Mouse (Mus musculus): ENCODE measurements around the gene Hid1. TPM values are rescaled to one million over a fixed set of nuclear protein-coding genes. Genes with fewer than 3 reads are reported as not detected.

The Hid1 gene
- 7.6 TPM for polyA plus RNA-seq (2017; shearing (Covaris generic))

DNA sequence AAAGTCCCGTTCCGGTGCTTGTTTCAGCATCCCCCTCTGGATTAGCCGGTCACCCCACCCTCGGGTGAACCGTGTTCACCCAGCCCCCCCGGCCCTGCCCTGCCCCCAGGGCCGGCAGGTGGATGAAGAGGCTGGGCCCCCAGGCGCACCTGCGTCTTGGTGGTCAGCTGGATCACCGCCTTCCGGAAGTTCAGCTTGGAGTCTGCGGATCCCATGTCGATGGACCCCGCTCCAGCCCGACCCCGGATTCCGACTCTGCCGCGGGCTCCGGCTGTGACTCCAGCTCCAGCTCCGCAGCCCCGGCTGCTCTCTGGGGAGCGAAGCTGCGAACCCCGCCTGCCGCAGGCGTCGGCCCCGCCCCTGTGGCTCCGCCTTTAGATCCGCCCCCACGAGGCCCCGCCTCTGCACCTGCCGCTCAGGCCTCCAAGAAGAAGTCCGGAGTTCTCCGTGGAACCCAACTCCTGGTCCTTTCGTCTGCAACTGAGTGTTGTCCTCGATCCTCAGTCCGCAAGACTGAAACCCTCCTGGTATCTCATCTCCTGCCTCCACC is at the start of gene Hid1:
Gene Hid1, minus strand, starts transcription at position 362 of the 550 bp plus-strand sequence.

DNA sequence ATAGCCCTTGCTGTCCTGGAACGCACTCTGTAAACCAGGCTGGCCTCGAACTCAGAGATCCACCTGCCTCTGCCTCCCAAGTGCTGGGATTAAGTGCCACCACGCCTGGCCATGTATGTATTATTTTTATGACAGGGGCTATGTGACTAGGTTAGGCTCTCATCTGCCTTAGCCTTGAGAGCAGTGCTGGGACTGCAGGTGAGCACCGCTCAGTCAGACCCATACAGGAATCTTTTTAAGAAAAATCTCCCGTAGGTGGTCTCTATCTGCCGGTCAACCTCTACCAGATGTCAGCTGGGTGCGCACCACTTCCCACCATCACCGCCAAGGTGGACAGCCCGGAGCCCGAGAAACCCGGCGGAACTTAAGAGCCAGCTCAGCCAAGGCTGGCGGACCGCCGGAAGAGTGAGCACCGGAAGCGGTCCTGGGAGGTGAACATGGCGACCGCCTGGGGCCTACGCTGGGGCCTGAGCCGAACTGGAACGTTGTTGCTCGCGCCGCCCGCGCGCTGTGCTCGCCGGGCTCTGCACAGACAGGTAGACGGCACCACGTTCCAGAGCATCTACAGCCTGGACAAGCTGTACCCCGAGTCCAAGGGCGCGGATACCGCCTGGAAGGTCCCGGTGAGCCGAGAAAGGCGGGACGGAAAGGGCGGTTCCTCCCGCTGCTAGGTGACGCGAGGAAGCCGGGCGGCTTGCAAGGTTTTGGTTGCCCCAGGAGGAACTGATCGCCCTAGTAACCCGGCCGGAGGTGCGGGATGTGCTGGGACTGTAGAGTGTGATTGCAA is 36.0 kb upstream of the Hid1 start, which contains the start of gene Mrpl58:
Gene Mrpl58, plus strand, starts transcription at position 415 of the 787 bp plus-strand sequence.

DNA sequence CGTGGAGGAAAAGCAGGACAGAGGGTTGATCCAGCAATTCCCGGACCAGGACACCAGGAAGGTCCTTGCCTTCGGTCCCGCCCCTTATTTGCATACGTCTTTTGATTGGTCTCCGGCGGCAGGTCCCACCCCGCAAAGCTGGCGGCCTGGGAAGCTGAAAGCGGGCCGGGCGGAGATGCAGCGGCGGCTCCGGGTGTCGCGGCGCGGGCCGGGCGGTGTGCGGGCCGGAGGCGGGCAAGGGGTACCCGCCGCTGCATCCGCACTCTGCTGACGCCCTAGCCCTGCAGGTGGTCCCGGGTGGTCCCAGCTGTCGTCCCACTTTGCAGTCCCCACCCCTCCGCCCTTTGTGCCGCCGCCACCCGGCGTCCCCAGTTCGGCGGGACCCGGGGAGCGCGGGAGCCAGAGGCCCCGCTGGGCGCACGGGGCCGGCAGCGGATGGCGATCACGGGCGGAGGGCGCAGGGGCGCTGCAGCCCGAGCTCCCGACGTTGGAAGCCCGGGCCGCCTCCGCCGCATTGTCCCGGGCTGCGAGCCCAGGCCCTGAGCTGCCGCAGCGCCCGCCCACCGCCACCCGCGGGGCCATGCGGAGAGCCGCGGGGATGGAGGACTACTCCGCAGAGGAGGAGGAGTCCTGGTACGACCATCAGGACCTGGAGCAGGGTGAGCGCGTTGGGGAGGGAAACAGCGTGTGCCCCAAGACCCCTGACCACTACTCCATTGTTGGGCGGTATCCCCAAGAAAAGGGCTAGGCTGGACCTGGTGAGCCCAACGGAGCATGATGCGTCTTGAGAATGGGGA is 14.4 kb upstream of the Hid1 start, which contains the start of gene Cdr2l:
Gene Cdr2l, plus strand, starts transcription at position 174 of the 797 bp plus-strand sequence.

DNA sequence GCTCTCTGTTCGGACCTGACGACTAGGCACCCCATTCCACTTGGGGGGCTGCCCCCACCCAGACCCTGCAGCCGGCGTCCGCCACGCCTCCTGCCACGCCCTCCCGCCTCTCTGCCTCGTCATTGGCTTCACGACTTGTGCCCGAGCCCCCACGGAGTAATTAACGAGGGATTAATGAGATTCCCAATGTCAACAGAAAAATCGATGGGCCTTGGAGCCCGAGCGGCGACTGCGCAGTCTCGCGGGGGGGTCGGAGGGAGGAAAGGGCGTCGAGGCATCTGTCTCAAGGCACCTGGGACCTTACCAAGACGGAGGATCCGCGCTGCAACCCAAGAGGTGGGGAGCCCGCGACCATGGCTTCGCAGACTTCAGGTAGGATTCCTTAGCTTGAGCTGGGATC is 33.0 kb downstream of the Hid1 start, which contains the start of gene Otop3:
Gene Otop3, plus strand, starts transcription at position 201 of the 400 bp plus-strand sequence.

DNA sequence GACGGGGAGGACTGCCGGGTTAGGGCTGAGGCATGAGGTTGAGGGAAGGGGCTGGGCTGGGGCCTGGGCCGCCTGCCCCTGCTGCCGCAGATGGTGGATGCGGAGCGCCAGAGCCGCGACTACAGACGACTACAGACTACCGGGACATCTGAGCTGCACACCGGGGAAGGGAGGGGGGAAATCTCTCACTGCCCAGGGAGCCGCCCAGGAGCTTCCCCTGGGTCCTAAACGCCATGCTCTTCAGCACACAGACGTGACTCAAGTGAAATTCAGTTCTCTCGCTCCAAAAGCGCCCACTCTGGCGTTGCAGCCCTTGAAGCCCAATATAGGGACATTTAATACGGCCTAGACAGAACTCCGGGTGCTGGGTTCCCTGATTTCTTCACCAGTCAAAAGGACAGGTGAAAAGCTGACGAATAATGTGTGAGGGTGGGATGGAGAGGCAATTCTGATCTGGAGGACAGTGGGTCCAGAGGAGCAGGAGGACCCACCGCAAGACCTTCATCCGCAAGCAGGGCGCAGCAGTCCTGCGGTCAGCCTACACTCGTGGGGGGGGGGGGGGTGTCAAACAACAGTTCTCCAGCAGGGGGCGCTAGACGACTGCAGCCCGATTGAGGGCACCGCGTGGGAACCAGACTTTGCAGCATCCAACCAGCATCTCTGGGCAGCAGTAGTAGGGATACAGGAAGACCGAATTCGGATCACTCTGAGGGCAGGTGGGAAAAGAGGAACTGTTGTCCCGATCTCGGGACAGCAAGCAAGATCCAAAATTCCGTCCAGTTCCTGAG is 45.5 kb downstream of the Hid1 start, which contains the start of gene Ush1g:
Gene Ush1g, minus strand, starts transcription at position 136 of the 788 bp plus-strand sequence.

DNA sequence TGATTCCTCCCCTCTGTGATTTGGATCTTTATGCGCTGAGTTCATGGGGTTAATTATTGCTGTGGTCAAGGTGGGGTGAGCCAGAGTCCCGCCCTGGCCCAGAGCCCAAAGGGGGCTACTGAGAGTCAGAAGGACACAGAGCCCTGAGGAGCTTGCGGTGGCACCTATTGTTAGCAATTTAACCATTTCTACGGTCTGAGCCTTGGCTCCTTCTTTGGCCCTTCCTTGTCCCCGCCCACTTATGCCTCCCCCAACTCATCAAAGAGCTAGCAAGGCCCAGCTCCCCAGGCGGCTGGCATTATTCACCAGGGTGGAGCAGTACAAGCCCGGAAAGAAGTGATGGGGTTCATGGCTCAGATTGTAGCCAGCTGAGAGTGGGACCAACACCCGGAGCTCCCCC is 60.7 kb downstream of the Hid1 start, which contains the start of gene Otop2:
Gene Otop2, plus strand, starts transcription at position 301 of the 400 bp plus-strand sequence.

Other genes with a start within 250 kb of the Hid1 start
- gene Cd300lf, start 233.8 kb downstream of the Hid1 start, polyA plus RNA-seq (2017; shearing (Covaris generic)), result 1.1 TPM
- gene Slc9a3r1, start 204.4 kb downstream of the Hid1 start, polyA plus RNA-seq (2017; shearing (Covaris generic)), result 474 TPM
- gene Tmem104, start 180.3 kb downstream of the Hid1 start, polyA plus RNA-seq (2017; shearing (Covaris generic)), result 15.9 TPM
- gene Nat9, start 179.9 kb downstream of the Hid1 start, polyA plus RNA-seq (2017; shearing (Covaris generic)), result 11.9 TPM
- gene Grin2c, start 100.5 kb downstream of the Hid1 start, polyA plus RNA-seq (2017; shearing (Covaris generic)), result not detected
- gene Fdxr, start 90.7 kb downstream of the Hid1 start, polyA plus RNA-seq (2017; shearing (Covaris generic)), result 31.7 TPM
- 0.96 TPM for gene Fads6, start 70.1 kb downstream of the Hid1 start, polyA plus RNA-seq (2017; shearing (Covaris generic))
- not detected for gene Otop2, start 60.6 kb downstream of the Hid1 start, polyA plus RNA-seq (2017; shearing (Covaris generic))
- gene Ush1g, start 45.7 kb downstream of the Hid1 start, polyA plus RNA-seq (2017; shearing (Covaris generic)), result not detected
- gene Otop3, start 33.0 kb downstream of the Hid1 start, polyA plus RNA-seq (2017; shearing (Covaris generic)), result not detected
- 0.12 TPM for gene Cdr2l, start 14.2 kb upstream of the Hid1 start, polyA plus RNA-seq (2017; shearing (Covaris generic))
- 153 TPM for gene Mrpl58, start 36.0 kb upstream of the Hid1 start, polyA plus RNA-seq (2017; shearing (Covaris generic))
- 651 TPM for gene Atp5h, start 52.2 kb upstream of the Hid1 start, polyA plus RNA-seq (2017; shearing (Covaris generic))
- 81.2 TPM for gene Kctd2, start 52.4 kb upstream of the Hid1 start, polyA plus RNA-seq (2017; shearing (Covaris generic))
- gene Trim80, start 72.8 kb upstream of the Hid1 start, polyA plus RNA-seq (2017; shearing (Covaris generic)), result not detected
- gene Slc16a5, start 94.7 kb upstream of the Hid1 start, polyA plus RNA-seq (2017; shearing (Covaris generic)), result 11.8 TPM
- 98.4 TPM for gene Armc7, start 107.9 kb upstream of the Hid1 start, polyA plus RNA-seq (2017; shearing (Covaris generic))
- gene Nt5c, start 124.1 kb upstream of the Hid1 start, polyA plus RNA-seq (2017; shearing (Covaris generic)), result 365 TPM
- gene Jpt1, start 146.6 kb upstream of the Hid1 start, polyA plus RNA-seq (2017; shearing (Covaris generic)), result 576 TPM
- 758 TPM for gene Sumo2, start 168.5 kb upstream of the Hid1 start, polyA plus RNA-seq (2017; shearing (Covaris generic))
- 90.4 TPM for gene Nup85, start 196.7 kb upstream of the Hid1 start, polyA plus RNA-seq (2017; shearing (Covaris generic))
- 63.3 TPM for gene Mrps7, start 236.2 kb upstream of the Hid1 start, polyA plus RNA-seq (2017; shearing (Covaris generic))
- gene Gga3, start 236.3 kb upstream of the Hid1 start, polyA plus RNA-seq (2017; shearing (Covaris generic)), result 57.3 TPM
- 174 TPM for gene Mif4gd, start 245.2 kb upstream of the Hid1 start, polyA plus RNA-seq (2017; shearing (Covaris generic))